Mouse (Mus musculus): Measurements from ENCODE around the gene Pcolce. TPM values are rescaled to one million over a fixed set of nuclear protein-coding genes. Genes with fewer than 3 reads are reported as not detected.
A peak's percentile ranks its signal among the peaks of the same experiment; 100 is the strongest.

Pcolce gene
- total and polyA plus RNA-seq, 3 experiments = 0.23 to 0.77 TPM; not detected in 1

- Histone ChIP-seq H3K36me3 (ENCODE audit: control insufficient read depth in 1 of 2, insufficient read depth in 2 of 2, low read length in 2 of 2) (peaks cover 3 to 11% of the 10 kb centered on the region in 2 experiments; a peak in 3 of 4 replicates), H3K4me1 (ENCODE audit: control insufficient read depth in 1 of 2, insufficient read depth in 2 of 2, low read length in 2 of 2) (peaks cover 2 to 11% of the 10 kb centered on the region in 2 experiments), H3K9ac (ENCODE audit: control insufficient read depth, low read depth, low read length, poor library complexity, severe bottlenecking) (no peak overlapping the region), H3K27ac (ENCODE audit: control insufficient read depth, low read depth, low read length) (no peak overlapping the region), H3K4me3 (ENCODE audit: control insufficient read depth in 1 of 2, insufficient read depth in 1 of 2, low read depth in 2 of 2, low read length in 2 of 2) (no peak overlapping the region), H3K79me2 (ENCODE audit: control insufficient read depth, insufficient read depth, low read length, poor library complexity) (no peaks in the 10 kb centered on the region), H3K27me3 (ENCODE audit: control insufficient read depth in 1 of 2, insufficient read depth in 2 of 2, low read length in 2 of 2) (no peaks in the 10 kb centered on the region), H3K9me3 (replicated peaks; ENCODE audit: insufficient read depth, low read length) (no peaks in the 10 kb centered on the region)
- DNase-seq (ENCODE audit: low read depth, low spot score) = no peak
- TF ChIP-seq RCOR1 (IDR thresholded peaks at IDR 0.05; ENCODE audit: low read depth, low read length) (no peak), ZMIZ1 (IDR thresholded peaks at IDR 0.05; ENCODE audit: low read depth, low read length) (no peak), EP300 (IDR thresholded peaks at IDR 0.05; ENCODE audit: low read depth in 1 of 2, low read length in 2 of 2) (no peak), SIN3A (IDR thresholded peaks at IDR 0.05; ENCODE audit: low read length) (0 out of 2 replicates have a peak, but pooled peaks have one; percentile 22), POLR2A (IDR thresholded peaks at IDR 0.05; ENCODE audit: control insufficient read depth in 1 of 2, insufficient read depth in 1 of 2, low read depth in 1 of 2, low read length in 2 of 2, poor library complexity in 1 of 2) (0 out of 4 replicates have a peak, but pooled peaks of 1 of the 2 experiments have one; percentile 18)
These were observed 35.7 kb upstream of the Pcolce start for GRCm38 (mm10) chr5:137649251-137649650.

GRCm38 (mm10) chr5:137647827-137648601 lies 34.4 kb upstream of the Pcolce start:
- Histone ChIP-seq H3K4me3 (ENCODE audit: control insufficient read depth in 1 of 2, insufficient read depth in 1 of 2, low read depth in 2 of 2, low read length in 2 of 2) (no peak overlapping the region), H3K36me3 (ENCODE audit: control insufficient read depth in 1 of 2, insufficient read depth in 2 of 2, low read length in 2 of 2) (peaks cover 3 to 11% of the 10 kb centered on the region in 2 experiments; a peak in 3 of 4 replicates), H3K9me3 (replicated peaks; ENCODE audit: insufficient read depth, low read length) (no peaks in the 10 kb centered on the region), H3K4me1 (ENCODE audit: control insufficient read depth in 1 of 2, insufficient read depth in 2 of 2, low read length in 2 of 2) (peaks cover 2 to 11% of the 10 kb centered on the region in 2 experiments), H3K79me2 (ENCODE audit: control insufficient read depth, insufficient read depth, low read length, poor library complexity) (no peaks in the 10 kb centered on the region), H3K27ac (ENCODE audit: control insufficient read depth, low read depth, low read length) (no peak overlapping the region), H3K9ac (ENCODE audit: control insufficient read depth, low read depth, low read length, poor library complexity, severe bottlenecking) (no peak overlapping the region), H3K27me3 (ENCODE audit: control insufficient read depth in 1 of 2, insufficient read depth in 2 of 2, low read length in 2 of 2) (no peaks in the 10 kb centered on the region)
- TF ChIP-seq MEF2A (IDR thresholded peaks at IDR 0.05; ENCODE audit: extremely low read depth, insufficient replicate concordance, low read depth, low read length, poor library complexity, severe bottlenecking) = no peak
- no peak for TF ChIP-seq BHLHE40 (IDR thresholded peaks at IDR 0.05; ENCODE audit: borderline replicate concordance, low read depth, low read length)
- TF ChIP-seq MAX (IDR thresholded peaks at IDR 0.05; ENCODE audit: low read length) = no peak
- TF ChIP-seq GATA1 (IDR thresholded peaks at IDR 0.05; ENCODE audit: low read depth, low read length) = peak; percentile 22; the same call in 1 of the 2 replicates
- TF ChIP-seq POLR2AphosphoS2 (IDR thresholded peaks at IDR 0.05; ENCODE audit: low read length) = 0 out of 2 replicates have a peak, but pooled peaks have one; percentile 2
- no peak for TF ChIP-seq USF2 (IDR thresholded peaks at IDR 0.05; ENCODE audit: borderline replicate concordance in 1 of 2, insufficient read depth in 1 of 2, low read depth in 1 of 2, low read length in 2 of 2)
- TF ChIP-seq CTCF (IDR thresholded peaks at IDR 0.05 in 2 of 3, conservative IDR thresholded peaks at IDR 0.05 in 1 of 3; ENCODE audit: control insufficient read depth in 1 of 3, insufficient read depth in 1 of 3, low read depth in 2 of 3, low read length in 3 of 3, poor library complexity in 1 of 3, severe bottlenecking in 1 of 3) = no peak
- no peak for TF ChIP-seq MYB (IDR thresholded peaks at IDR 0.05; ENCODE audit: low read depth, low read length)
- no peak for TF ChIP-seq ZNF384 (IDR thresholded peaks at IDR 0.05; ENCODE audit: low read depth, low read length)
- no peak for TF ChIP-seq E2F4 (IDR thresholded peaks at IDR 0.05; ENCODE audit: borderline replicate concordance, low read depth, low read length)
- TF ChIP-seq USF1 (IDR thresholded peaks at IDR 0.05; ENCODE audit: low read depth, low read length) = no peak
- peak; percentile 44 for DNase-seq (ENCODE audit: low read depth, low spot score)

All from MEL (cell line).